Mouse (Mus musculus): ENCODE results near the gene Sec23a.
A peak's percentile ranks its signal among the peaks of the same experiment; 100 is the strongest.

- TF ChIP-seq EP300 (IDR thresholded peaks at IDR 0.05; ENCODE audit: low read depth), result no peak
- peak; percentile 18 for TF ChIP-seq CTCF (IDR thresholded peaks at IDR 0.05; ENCODE audit: low read depth)
Measured at GRCm38 (mm10) chr12:59060993-59061595, 49.3 kb upstream of the Sec23a start, which contains the start of gene Trappc6b.
